Mouse (Mus musculus) hindbrain, embryonic 14.5 days (tissue): ENCODE results near the gene Olfr31. TPM values are rescaled to one million over a fixed set of nuclear protein-coding genes. Genes with fewer than 3 reads are reported as not detected.

Experiments used
- ATAC-seq: fragments of 200-750 bp; cut with Nextera tagmentation; 2 replicates; pipeline ENCODE4 v1.8.0; 2017; ENCODE audit warnings: moderate number of reproducible peaks, mild to moderate bottlenecking, moderate TSS enrichment, moderate library complexity; ENCODE audit not compliant: low FRiP score
- DNase-seq: peaks from one replicate; pipeline ENCODE4 v3.0.0-alpha.2; 2015; ENCODE audit warnings: low spot score
- H3K27ac ChIP-seq: fragments of 300-500 bp; sonication (generic); 2 replicates; pipeline ENCODE4 v1.5.1; 2014; ENCODE audit warnings: mild to moderate bottlenecking, moderate library complexity
- H3K27me3 ChIP-seq: fragments of 300-500 bp; sonication (generic); 2 replicates; pipeline ENCODE4 v1.6.1; 2014; ENCODE audit warnings: mild to moderate bottlenecking, low read length, mixed read lengths; ENCODE audit not compliant: control insufficient read depth, insufficient read depth
- H3K36me3 ChIP-seq: fragments of 300-500 bp; sonication (generic); replicated peaks from 2 replicates; pipeline ENCODE4 v1.6.1; 2014; ENCODE audit not compliant: control insufficient read depth, insufficient read depth
- H3K4me1 ChIP-seq: fragments of 300-500 bp; sonication (generic); replicated peaks from 2 replicates; pipeline ENCODE4 v1.6.1; 2014; ENCODE audit warnings: antibody characterized with exemption, low read length, mixed read lengths; ENCODE audit not compliant: control insufficient read depth, insufficient read depth
- H3K4me2 ChIP-seq: fragments of 300-500 bp; sonication (generic); replicated peaks from 2 replicates; pipeline ENCODE4 v1.6.1; 2014; ENCODE audit warnings: mild to moderate bottlenecking, moderate library complexity
- H3K4me3 ChIP-seq: fragments of 300-500 bp; sonication (generic); replicated peaks from 2 replicates; pipeline ENCODE4 v1.5.1; 2014; ENCODE audit warnings: mild to moderate bottlenecking, low read length
- H3K9ac ChIP-seq: fragments of 300-500 bp; sonication (generic); 2 replicates; pipeline ENCODE4 v1.6.1; 2014
- H3K9me3 ChIP-seq: fragments of 300-500 bp; sonication (generic); 2 replicates; pipeline ENCODE4 v1.6.1; 2016; ENCODE audit warnings: low read length; ENCODE audit not compliant: control insufficient read depth
- WGBS: fragments of 180-500 bp; shearing (Covaris S2); extraction: QIAGEN DNeasy Blood & Tissue Kit; methylation state at CpG from one replicate; pipeline ENCODE4 v1.1.7; 2014; 5-methylcytosine and 5-hydroxymethylcytosine counted together
- polyA plus RNA-seq: library from polyadenylated mRNA; unstranded; fragments of >200 nt; fragmentation: Nextera tagmentation; extraction: Ambion mirVana; gene quantifications from 2 replicates; pipeline ENCODE4 v1.2.1, GENCODE M21; 2014

The Olfr31 gene
- polyA plus RNA-seq, 1 experiment from 2014 or later: not detected

DNA sequence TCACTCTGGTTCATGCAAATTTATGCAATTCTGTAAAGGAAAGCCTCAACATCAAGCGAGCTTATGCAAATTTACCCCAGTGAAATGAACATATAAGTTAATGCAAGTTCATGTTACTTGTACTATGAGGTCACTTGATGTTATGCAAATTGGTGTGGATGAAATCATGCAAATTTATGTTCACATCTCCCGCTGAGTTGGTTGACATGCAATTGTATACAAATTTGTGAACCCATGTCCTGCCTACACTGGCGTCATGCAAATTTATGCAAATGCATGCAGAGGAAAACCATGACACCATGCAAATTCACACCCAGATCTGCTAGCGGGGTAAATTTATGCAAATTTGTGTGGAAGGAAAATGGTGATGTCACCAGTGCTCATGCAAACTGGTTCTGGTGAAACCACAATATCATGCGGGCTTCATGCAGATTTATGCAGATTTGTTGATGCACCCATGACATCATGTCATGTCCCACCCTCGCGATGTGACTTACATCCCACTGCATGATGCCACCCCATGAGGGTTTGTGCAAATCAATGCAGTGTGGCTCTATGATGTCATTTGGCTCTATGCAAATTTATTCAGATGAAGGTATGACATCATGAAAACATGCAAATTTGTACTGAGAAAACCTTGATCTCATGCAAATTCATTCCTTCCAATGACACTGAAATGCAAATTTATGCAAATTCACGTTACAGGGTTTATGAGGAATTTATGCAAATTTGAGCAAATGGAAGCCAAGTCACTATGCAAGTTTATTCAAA is 31.3 kb downstream of the Olfr31 start:
- H3K4me2 ChIP-seq: no peak overlapping the region
- no peak overlapping the region for H3K4me3 ChIP-seq
- H3K4me1 ChIP-seq: no peaks in the 10 kb centered on the region
- H3K27ac ChIP-seq: no peak overlapping the region
- no peaks in the 10 kb centered on the region for H3K36me3 ChIP-seq
- no peaks in the 10 kb centered on the region for H3K27me3 ChIP-seq
- ATAC-seq: no peak
- DNase-seq: peak; percentile 46
- H3K9ac ChIP-seq: no peak overlapping the region
- peaks cover 45% of the 10 kb centered on the region for H3K9me3 ChIP-seq
- 65% methylated on average over 8 of the region's 8 CpGs for WGBS

GRCm38 (mm10) chr14:14354511-14355359 is 32.1 kb downstream of the Olfr31 start:
- H3K4me1 ChIP-seq: no peaks in the 10 kb centered on the region
- WGBS: 60% methylated on average over 13 of the region's 13 CpGs
- no peak overlapping the region for H3K4me2 ChIP-seq
- no peak overlapping the region for H3K27ac ChIP-seq
- no peaks in the 10 kb centered on the region for H3K36me3 ChIP-seq
- ATAC-seq: peak; percentile 47
- H3K27me3 ChIP-seq: no peaks in the 10 kb centered on the region
- peaks cover 37% of the 10 kb centered on the region for H3K9me3 ChIP-seq
- H3K4me3 ChIP-seq: no peak overlapping the region
- peak; percentile 57 for DNase-seq
- no peak overlapping the region for H3K9ac ChIP-seq

GRCm38 (mm10) chr14:14355360-14355646 is 32.7 kb downstream of the Olfr31 start:
- H3K4me2 ChIP-seq: no peak overlapping the region
- no peaks in the 10 kb centered on the region for H3K36me3 ChIP-seq
- peaks cover 31% of the 10 kb centered on the region for H3K9me3 ChIP-seq
- no peak overlapping the region for H3K27ac ChIP-seq
- 92% methylated on average over 8 of the region's 8 CpGs for WGBS
- H3K27me3 ChIP-seq: no peaks in the 10 kb centered on the region
- ATAC-seq: no peak
- no peak for DNase-seq
- no peaks in the 10 kb centered on the region for H3K4me1 ChIP-seq
- H3K4me3 ChIP-seq: no peak overlapping the region
- no peak overlapping the region for H3K9ac ChIP-seq

Other genes with a start within 250 kb of the Olfr31 start
- gene Psmd6, start 201.8 kb upstream of the Olfr31 start, polyA plus RNA-seq: 257 and 260 TPM in 2 replicates
- gene Olfr720, start 136.0 kb upstream of the Olfr31 start, polyA plus RNA-seq: not detected in 2 replicates
- gene Il3ra, start 23.4 kb downstream of the Olfr31 start, polyA plus RNA-seq: 2.2 and 2.7 TPM in 2 replicates
- gene Olfr721-ps1, start 78.5 kb downstream of the Olfr31 start, polyA plus RNA-seq: not detected in 2 replicates